Mouse (Mus musculus) right cerebral cortex, postnatal 4 days (tissue): ENCODE results near the gene Gad1.

Experiments used
- DNase-seq: peaks from one replicate; pipeline ENCODE4 v3.0.0-alpha.2; 2022

Gad1 gene

DNA sequence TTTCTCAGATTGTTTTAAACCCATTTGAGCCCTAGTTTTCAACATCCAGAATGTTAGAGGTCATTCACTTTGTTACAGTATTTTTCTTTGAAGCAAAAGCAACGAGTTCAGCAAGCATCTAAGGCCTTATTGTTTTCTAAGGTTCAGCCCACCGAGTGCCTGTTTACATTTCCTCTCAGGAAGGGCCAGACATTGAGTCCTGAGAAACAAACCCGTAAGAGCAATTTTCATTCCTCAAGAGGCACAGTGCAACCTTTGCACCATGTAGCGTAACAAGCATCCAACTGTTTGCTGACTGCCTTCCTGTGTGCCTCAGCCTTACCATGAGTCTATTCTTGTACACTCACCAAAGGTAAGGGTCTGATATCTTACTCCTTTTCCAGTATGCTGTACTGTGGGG is at the start of gene Gad1:
Gene Gad1 (plus strand): TSS at position 301 of the 400 bp plus-strand sequence.
- no peak for DNase-seq

- no peak for DNase-seq
These were observed 49.4 kb upstream of the Gad1 start for GRCm38 (mm10) chr2:70503436-70503835.

- no peak for DNase-seq
These were observed 47.6 kb upstream of the Gad1 start for GRCm38 (mm10) chr2:70505229-70505628.

DNA sequence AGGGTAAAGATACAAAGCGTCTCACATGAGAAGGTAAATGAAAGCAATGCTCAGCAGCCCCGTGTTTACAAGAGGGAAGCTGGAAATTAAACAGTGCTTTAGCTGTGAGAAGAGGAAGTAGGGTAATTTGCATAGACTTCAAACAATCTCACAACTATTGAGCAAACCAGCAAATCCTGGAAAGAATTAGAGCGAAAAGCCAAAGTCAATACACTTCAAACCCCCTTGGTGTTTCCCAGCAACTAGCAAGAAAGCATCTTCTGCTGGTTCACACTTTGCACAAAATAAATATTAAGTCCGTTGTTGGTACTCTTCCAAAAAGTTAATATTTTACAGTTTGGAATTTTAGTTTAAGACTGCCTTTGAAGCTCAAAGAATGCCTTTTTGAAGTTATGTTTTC is 47.0 kb upstream of the Gad1 start:
- no peak for DNase-seq

DNA sequence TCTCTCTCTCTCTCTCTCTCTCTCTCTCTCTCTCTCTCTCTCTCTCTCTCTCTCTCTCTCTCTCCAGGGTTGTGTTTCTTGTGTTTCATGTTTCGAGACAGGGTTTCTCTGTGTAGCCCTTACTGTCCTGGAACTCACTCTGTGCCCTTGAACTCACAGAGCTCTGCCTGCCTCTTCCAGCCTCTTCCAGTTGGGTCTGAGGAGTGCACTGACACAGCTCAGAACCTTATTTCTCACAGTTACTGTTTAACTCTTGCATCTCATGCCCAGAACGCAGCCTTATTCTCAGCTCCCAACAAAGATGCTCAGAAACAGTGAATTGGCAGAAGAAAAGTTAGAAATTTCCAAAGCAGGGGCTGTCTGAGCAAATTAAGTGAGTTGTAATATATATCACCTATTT is 46.5 kb upstream of the Gad1 start:
- DNase-seq, result no peak

- no peak for DNase-seq
These were observed 44.4 kb upstream of the Gad1 start, which contains the start of gene Erich2 for GRCm38 (mm10) chr2:70508496-70508895. Erich2 (plus strand) TSS chr2:70508819.

GRCm38 (mm10) chr2:70509021-70509632 is 43.7 kb upstream of the Gad1 start:
- DNase-seq, result peak; percentile 77

DNA sequence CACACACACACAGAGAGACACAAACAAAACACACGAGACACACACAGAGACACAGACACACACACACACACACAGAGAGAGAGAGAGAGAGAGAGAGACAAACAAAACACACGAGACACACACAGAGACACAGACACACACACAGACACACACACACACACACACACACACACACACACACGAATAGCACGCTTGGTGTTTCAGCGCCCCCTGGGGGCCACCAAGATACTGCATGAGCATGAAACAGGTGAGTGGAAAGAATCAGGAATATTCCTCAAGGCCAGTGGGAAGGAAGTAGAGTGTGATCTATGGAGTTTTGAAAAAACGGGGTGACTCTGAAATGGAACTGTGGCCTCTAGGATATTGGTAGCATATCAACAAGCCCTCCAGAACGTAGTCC is 14.6 kb upstream of the Gad1 start:
- DNase-seq, result peak; percentile 66

DNA sequence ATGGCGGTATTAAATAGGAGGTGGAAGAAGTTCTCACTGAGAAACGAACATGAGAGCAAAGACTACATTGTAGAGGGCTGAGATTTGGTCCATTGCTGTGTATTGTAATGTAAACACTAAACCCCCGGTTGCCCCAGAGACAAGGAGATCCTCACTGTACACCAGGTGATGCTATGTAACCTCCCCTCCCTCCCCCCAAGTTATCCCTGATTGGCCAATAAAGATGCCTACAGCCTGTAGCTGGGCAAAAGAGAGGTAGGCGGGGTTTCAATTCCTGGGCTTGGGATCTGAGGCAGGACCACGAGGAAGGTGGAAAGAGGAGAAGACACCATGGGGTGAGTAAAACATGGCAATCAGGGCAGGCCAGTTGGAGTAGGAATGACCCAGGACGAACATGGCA is 2.2 kb upstream of the Gad1 start:
- no peak for DNase-seq

- DNase-seq, result no peak
These were observed 1.4 kb upstream of the Gad1 start for GRCm38 (mm10) chr2:70551446-70551845.

DNA sequence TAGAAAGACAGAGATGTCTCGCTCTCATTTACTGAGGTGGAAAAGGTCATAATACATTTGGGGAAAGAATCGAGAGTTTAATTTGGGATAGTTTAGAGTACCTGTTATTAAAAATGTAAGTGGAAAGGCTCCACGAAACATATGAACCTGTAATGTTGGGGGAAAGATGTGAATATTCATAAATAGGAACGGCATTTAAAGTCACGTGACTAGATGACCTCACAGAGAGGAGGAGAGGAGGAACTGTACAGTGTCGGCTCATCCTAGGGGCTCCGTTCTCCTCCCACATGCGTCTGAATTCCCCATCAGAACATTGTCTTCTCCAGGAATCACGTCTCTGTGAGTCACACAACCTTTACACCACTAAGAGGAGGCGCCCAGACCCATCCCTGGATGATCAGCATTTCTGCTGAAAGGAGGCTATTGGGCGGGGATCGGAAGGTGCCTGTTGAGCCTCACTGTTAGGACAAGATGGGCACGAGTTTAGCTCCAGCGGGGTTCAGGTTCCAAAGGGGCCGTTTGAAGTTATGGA is 739 bp upstream of the Gad1 start:
- no peak for DNase-seq

DNA sequence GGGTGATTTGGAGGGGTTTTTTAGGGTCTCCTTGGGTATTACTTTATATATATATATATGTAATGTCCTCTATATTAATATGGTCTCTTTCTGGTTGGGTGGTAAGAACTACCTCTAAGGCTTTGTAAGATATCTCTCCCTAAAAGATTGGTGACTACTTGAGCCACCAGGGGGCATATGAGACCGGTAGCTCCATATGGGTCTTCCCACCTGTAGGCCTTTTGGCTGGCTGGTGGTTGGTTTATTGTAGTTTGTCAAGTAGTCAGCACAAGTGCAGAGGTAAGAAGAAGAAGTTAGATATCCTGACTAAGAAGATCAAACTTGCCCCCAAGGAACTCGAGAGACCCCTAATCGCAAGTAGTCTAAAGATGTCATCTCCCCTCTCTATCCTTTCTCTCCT is 954 bp downstream of the Gad1 start:
- no peak for DNase-seq

DNA sequence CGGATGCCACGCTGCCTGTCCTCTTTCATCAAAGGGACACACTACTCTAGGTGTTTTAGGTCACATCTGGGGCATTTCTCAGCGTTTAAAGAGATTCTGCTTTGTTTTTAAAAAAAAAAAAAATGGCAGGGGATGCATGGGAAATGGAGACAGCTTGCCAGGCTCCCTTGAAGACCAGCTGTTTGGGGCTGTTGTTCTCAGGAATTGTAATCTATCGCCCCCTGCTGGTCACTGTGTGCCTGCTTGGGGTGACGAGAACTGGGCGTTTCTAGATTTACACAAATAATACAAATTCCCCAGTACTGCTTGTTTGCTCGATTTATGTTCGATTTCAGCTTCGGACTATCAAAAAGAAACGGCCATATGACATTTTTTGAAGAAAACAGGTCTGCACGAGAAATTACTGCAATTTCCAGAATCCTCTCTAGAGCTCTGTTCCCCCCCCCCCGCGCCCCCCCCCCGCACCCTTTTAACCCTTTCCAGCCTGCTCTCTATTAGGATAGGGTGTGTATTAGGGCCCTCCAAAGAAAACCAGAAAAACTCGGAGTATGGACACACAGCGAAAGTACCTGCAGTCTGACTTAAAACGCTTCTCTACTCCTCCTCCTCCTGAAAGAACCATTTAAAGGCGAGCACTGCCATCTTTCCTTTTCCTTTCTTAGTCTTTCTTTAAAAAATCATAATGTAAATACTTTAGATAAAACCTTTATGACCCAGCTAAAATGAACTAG is 5.4 kb downstream of the Gad1 start:
- peak; percentile 91 for DNase-seq

DNA sequence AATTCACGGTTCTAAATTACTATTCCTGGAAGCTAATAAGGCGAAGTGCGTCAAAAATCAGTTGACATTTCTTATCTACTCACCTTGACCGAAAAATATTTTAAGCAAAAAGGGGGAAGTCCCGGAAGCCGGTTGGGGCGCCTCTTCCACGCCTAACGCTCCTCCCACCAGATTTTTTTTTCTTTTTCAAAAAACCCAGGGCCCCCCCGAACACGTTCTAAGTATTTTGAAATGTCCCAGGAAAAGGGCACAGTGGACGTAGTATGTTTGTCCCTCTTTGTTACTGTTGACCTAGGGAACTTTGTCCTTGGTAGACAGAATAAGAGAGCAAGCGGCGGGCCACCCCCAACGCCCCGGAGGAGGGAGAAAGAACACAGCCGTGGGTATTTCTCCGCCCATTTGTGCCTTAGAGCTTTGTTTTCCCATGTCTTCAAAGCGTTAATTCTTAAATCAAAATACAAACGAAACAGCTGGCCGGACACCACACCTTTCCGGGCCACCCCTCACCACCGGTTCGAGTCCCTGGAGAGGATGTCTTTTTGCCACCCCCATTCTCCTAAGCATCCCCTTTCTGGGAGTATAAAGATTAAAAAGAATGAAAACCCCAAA is 6.1 kb downstream of the Gad1 start:
- peak; percentile 12 for DNase-seq

- peak; percentile 25 for DNase-seq
These were observed 6.6 kb downstream of the Gad1 start for GRCm38 (mm10) chr2:70559520-70559919.

GRCm38 (mm10) chr2:70561077-70561795 is 8.4 kb downstream of the Gad1 start:
- peak; percentile 73 for DNase-seq

- DNase-seq, result peak; percentile 58
These were observed 9.2 kb downstream of the Gad1 start for GRCm38 (mm10) chr2:70562011-70562491.

- DNase-seq, result no peak
These were observed 9.7 kb downstream of the Gad1 start for GRCm38 (mm10) chr2:70562611-70562980.

- DNase-seq, result no peak
These were observed 10.3 kb downstream of the Gad1 start for GRCm38 (mm10) chr2:70562981-70563671.

DNA sequence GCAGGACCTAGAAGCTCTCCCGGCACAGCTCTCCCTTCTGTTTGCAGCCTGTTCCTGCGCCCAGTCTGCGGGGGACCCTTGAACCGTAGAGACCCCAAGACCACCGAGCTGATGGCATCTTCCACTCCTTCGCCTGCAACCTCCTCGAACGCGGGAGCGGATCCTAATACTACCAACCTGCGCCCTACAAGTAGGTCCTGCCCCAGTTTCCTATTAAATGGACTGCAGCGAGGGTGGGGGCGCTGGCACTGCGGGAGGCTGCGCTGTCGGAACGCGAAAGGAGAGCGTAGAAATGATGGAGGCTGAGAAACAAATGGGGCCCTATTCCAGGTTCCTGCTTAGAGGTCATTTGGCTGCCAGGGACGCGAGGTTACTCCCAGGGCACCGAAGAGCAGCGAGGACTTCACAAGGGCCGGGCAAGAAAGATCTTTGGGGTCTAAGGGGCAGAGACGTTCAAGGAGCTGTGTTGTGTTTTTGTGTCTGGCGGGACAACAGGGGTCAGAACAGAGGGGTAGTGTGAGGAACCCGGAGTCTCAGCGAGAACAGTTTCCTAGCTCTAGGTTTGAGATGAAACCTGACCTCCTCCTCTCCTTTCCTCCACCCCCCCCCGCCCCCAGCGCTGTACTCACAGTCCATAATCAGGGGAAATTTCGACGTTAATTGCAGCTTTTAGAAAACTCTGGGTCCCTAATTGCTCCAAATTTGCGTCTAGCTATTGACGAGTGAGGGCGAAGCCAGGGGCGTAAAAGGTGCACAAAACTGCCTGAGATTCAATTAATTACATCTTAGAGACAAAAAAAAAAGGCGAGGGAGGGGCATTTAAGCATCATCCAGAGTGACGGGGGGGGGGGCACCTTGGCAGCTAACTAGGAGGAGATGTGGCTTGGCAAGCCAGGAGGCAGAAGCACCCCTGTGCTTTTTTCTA is 11.1 kb downstream of the Gad1 start:
- DNase-seq, result no peak

GRCm38 (mm10) chr2:70564646-70565315 is 11.9 kb downstream of the Gad1 start:
- DNase-seq, result no peak
